12 mouse cellular contexts compared by ENCODE assay signal in genomic region chr16:11742351-11742750, GRCm38 (mm10).
"Had no signal": no experiment of that assay in that cellular context is flagged by ENCODE, and none has a peak within 500 bp of the region (broad histone marks: within the 10 kb centered on the region; RNA-seq: fewer than 3 reads in every experiment).

No protein-coding gene starts in this region.

- H3K4me1 ChIP-seq: intestine, embryonic 15.5 days; limb, embryonic 10.5 days; liver, embryonic 15.5 days; midbrain, embryonic 15.5 days; neural tube, embryonic 12.5 days; stomach, embryonic 15.5 days had no signal

- ATAC-seq: intestine, embryonic 15.5 days; lung, postnatal 0 days; midbrain, embryonic 15.5 days had no signal

- H3K9ac ChIP-seq: intestine, embryonic 15.5 days; liver, embryonic 15.5 days; midbrain, embryonic 15.5 days; neural tube, embryonic 12.5 days; stomach, embryonic 15.5 days had no signal

- H3K36me3 ChIP-seq: intestine, embryonic 15.5 days; limb, embryonic 10.5 days; liver, embryonic 15.5 days; midbrain, embryonic 15.5 days; neural tube, embryonic 12.5 days; stomach, embryonic 15.5 days had no signal

- H3K4me3 ChIP-seq: intestine, embryonic 15.5 days; limb, embryonic 10.5 days; liver, embryonic 15.5 days; midbrain, embryonic 15.5 days; neural tube, embryonic 12.5 days; stomach, embryonic 15.5 days had no signal

- H3K4me2 ChIP-seq: intestine, embryonic 15.5 days; liver, embryonic 11.5 days; liver, embryonic 15.5 days; midbrain, embryonic 15.5 days; neural tube, embryonic 12.5 days; stomach, embryonic 15.5 days had no signal

- H3K27me3 ChIP-seq: intestine, embryonic 15.5 days; liver, embryonic 15.5 days; midbrain, embryonic 15.5 days; neural tube, embryonic 12.5 days; stomach, embryonic 15.5 days had no signal

- DNase-seq: lung, adult 2 months; lung, postnatal 36 days; right cerebral cortex, postnatal 14 days; thymus, postnatal 4 days had no signal

- H3K27ac ChIP-seq: intestine, embryonic 15.5 days; limb, embryonic 10.5 days; liver, embryonic 15.5 days; midbrain, embryonic 15.5 days; neural tube, embryonic 12.5 days; stomach, embryonic 15.5 days had no signal

- H3K9me3 ChIP-seq: intestine, embryonic 15.5 days; limb, embryonic 10.5 days; liver, embryonic 15.5 days; midbrain, embryonic 15.5 days; neural tube, embryonic 12.5 days; stomach, embryonic 15.5 days had no signal
